ENCODE assay signal across 15 mouse cellular contexts in the genomic region with DNA sequence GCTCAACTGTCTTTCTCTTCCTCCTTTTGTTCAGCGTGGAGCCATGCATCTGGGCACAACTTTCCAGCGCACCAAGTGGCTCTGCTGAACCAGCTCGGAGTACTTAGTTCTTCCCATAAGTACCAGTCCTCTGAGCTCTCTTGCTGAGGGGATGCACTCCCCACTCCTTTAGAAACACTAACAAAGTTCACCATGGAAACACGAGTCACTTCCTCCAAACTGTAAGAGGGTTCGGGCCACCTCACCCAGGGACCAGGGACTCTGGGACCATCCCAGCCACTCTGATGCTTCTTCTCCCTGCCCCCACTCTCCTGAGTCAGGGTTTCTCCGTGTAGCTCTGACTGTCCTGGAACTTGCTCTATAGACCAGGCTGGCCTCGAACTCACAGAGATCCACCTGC.
"Had no signal": no experiment of that assay in that cellular context is flagged by ENCODE, and none has a peak within 500 bp of the region (broad histone marks: within the 10 kb centered on the region; RNA-seq: fewer than 3 reads in every experiment).

No protein-coding gene starts in this region.

- H3K9ac ChIP-seq: lung, embryonic 14.5 days; midbrain, embryonic 13.5 days; midbrain, embryonic 15.5 days; neural tube, embryonic 12.5 days; stomach, embryonic 15.5 days had no signal

- H3K27me3 ChIP-seq: megakaryocyte, embryonic 14.5 days; midbrain, embryonic 13.5 days; midbrain, embryonic 15.5 days; neural tube, embryonic 12.5 days; stomach, embryonic 15.5 days had no signal

- H3K4me2 ChIP-seq: lung, embryonic 14.5 days; midbrain, embryonic 11.5 days; midbrain, embryonic 13.5 days; midbrain, embryonic 15.5 days; neural tube, embryonic 12.5 days; stomach, embryonic 15.5 days had no signal

- H3K36me3 ChIP-seq: midbrain, embryonic 13.5 days; midbrain, embryonic 15.5 days; neural tube, embryonic 12.5 days; stomach, embryonic 15.5 days had no signal

- DNase-seq: lung, adult 18-20 months; lung, embryonic 14.5 days; lung, postnatal 10 days; lung, postnatal 4 days; right cerebral cortex, postnatal 14 days; thymus, adult 2 months; thymus, postnatal 25 days; thymus, postnatal 4 days had no signal

- ATAC-seq: midbrain, embryonic 13.5 days; midbrain, embryonic 15.5 days had no signal

- H3K27ac ChIP-seq: midbrain, embryonic 13.5 days; midbrain, embryonic 15.5 days; neural tube, embryonic 12.5 days; stomach, embryonic 15.5 days; stomach, postnatal 0 days had no signal

- H3K9me3 ChIP-seq: midbrain, embryonic 13.5 days; midbrain, embryonic 15.5 days; neural tube, embryonic 12.5 days; stomach, embryonic 15.5 days had no signal

- H3K4me3 ChIP-seq: megakaryocyte, embryonic 14.5 days; midbrain, embryonic 13.5 days; midbrain, embryonic 15.5 days; neural tube, embryonic 12.5 days; stomach, embryonic 15.5 days had no signal
